Mouse (Mus musculus): ENCODE data around the gene Crygn. TPM values are rescaled to one million over a fixed set of nuclear protein-coding genes. Genes with fewer than 3 reads are reported as not detected.

Gene Crygn
- total and polyA plus RNA-seq, 3 experiments: not detected

GRCm38 (mm10) chr5:24797858-24798257, 40.0 kb upstream of the Crygn start:
- no peak for DNase-seq
- Histone ChIP-seq H3K4me3 (no peak overlapping the region), H3K79me2 (replicated peaks; ENCODE audit: control insufficient read depth, insufficient read depth, low read length) (no peaks in the 10 kb centered on the region), H3K9ac (ENCODE audit: low read depth, low read length) (no peak overlapping the region), H3K27ac (no peak overlapping the region), H3K36me3 (ENCODE audit: control insufficient read depth, insufficient read depth, low read length) (no peaks in the 10 kb centered on the region), H3K4me1 (ENCODE audit: control insufficient read depth, insufficient read depth, low read length) (no peaks in the 10 kb centered on the region), H3K27me3 (ENCODE audit: control insufficient read depth, insufficient read depth, low read length) (no peaks in the 10 kb centered on the region)
- no peak for TF ChIP-seq CTCF (IDR thresholded peaks at IDR 0.05)
- intact Hi-C loops (cut with DNase I): no loop called here
- WGBS: 50% methylated on average over 7 of the region's 7 CpGs

GRCm38 (mm10) chr5:24792961-24793360, 35.2 kb upstream of the Crygn start:
- H3K27ac ChIP-seq: no peak overlapping the region
- no peaks in the 10 kb centered on the region for H3K27me3 ChIP-seq (ENCODE audit: control insufficient read depth, insufficient read depth, low read length)
- no peaks in the 10 kb centered on the region for H3K4me1 ChIP-seq (ENCODE audit: control insufficient read depth, insufficient read depth, low read length)
- no peaks in the 10 kb centered on the region for H3K79me2 ChIP-seq (replicated peaks; ENCODE audit: control insufficient read depth, insufficient read depth, low read length)
- DNase-seq: no peak
- 70% methylated on average over 7 of the region's 7 CpGs for WGBS
- no peaks in the 10 kb centered on the region for H3K36me3 ChIP-seq (ENCODE audit: control insufficient read depth, insufficient read depth, low read length)
- no peak overlapping the region for H3K4me3 ChIP-seq
- no peak overlapping the region for H3K9ac ChIP-seq (ENCODE audit: low read depth, low read length)
- TF ChIP-seq POLR2A (IDR thresholded peaks at IDR 0.05; ENCODE audit: insufficient read depth, low read depth, low read length): no peak
- no peak for TF ChIP-seq CTCF (IDR thresholded peaks at IDR 0.05)
- no peak for TF ChIP-seq EP300 (IDR thresholded peaks at IDR 0.05; ENCODE audit: insufficient read depth, low read depth, low read length)
- intact Hi-C loops (cut with DNase I): no loop called here

- Histone ChIP-seq H3K36me3 (ENCODE audit: control insufficient read depth, insufficient read depth, low read length) (no peaks in the 10 kb centered on the region), H3K4me3 (no peak overlapping the region), H3K27ac (no peak overlapping the region), H3K9ac (ENCODE audit: low read depth, low read length) (no peak overlapping the region), H3K27me3 (ENCODE audit: control insufficient read depth, insufficient read depth, low read length) (no peaks in the 10 kb centered on the region), H3K4me1 (ENCODE audit: control insufficient read depth, insufficient read depth, low read length) (peaks cover 1% of the 10 kb centered on the region; the same call in 1 of the 2 replicates), H3K79me2 (replicated peaks; ENCODE audit: control insufficient read depth, insufficient read depth, low read length) (no peaks in the 10 kb centered on the region)
- WGBS: 86% methylated on average over 4 of the region's 4 CpGs
- intact Hi-C loops (cut with DNase I): no loop called here
- TF ChIP-seq CTCF (IDR thresholded peaks at IDR 0.05): no peak
- TF ChIP-seq EP300 (IDR thresholded peaks at IDR 0.05; ENCODE audit: insufficient read depth, low read depth, low read length): no peak
- TF ChIP-seq POLR2A (IDR thresholded peaks at IDR 0.05; ENCODE audit: insufficient read depth, low read depth, low read length): no peak
- DNase-seq: no peak
These were observed 25.1 kb upstream of the Crygn start for GRCm38 (mm10) chr5:24782957-24783356.

- no peak overlapping the region for H3K4me3 ChIP-seq
- H3K27me3 ChIP-seq (ENCODE audit: control insufficient read depth, insufficient read depth, low read length): no peaks in the 10 kb centered on the region
- no peak overlapping the region for H3K9ac ChIP-seq (ENCODE audit: low read depth, low read length)
- no peak for TF ChIP-seq POLR2A (IDR thresholded peaks at IDR 0.05; ENCODE audit: insufficient read depth, low read depth, low read length)
- TF ChIP-seq CTCF (IDR thresholded peaks at IDR 0.05): no peak
- no peak for TF ChIP-seq EP300 (IDR thresholded peaks at IDR 0.05; ENCODE audit: insufficient read depth, low read depth, low read length)
- H3K4me1 ChIP-seq (ENCODE audit: control insufficient read depth, insufficient read depth, low read length): peaks cover 1% of the 10 kb centered on the region; the same call in 1 of the 2 replicates
- no peaks in the 10 kb centered on the region for H3K79me2 ChIP-seq (replicated peaks; ENCODE audit: control insufficient read depth, insufficient read depth, low read length)
- no peak for DNase-seq
- WGBS: 22% methylated on average over 5 of the region's 5 CpGs
- intact Hi-C loops (cut with DNase I): loop anchor here (2.0 kb wide), 1 partner anchor 30 kb away; no protein-coding TSS in a partner anchor
- no peaks in the 10 kb centered on the region for H3K36me3 ChIP-seq (ENCODE audit: control insufficient read depth, insufficient read depth, low read length)
- H3K27ac ChIP-seq: no peak overlapping the region
These were observed 23.2 kb upstream of the Crygn start for GRCm38 (mm10) chr5:24781048-24781447.

GRCm38 (mm10) chr5:24779881-24780512, 22.2 kb upstream of the Crygn start:
- Histone ChIP-seq H3K79me2 (replicated peaks; ENCODE audit: control insufficient read depth, insufficient read depth, low read length) (no peaks in the 10 kb centered on the region), H3K27ac (no peak overlapping the region), H3K4me1 (ENCODE audit: control insufficient read depth, insufficient read depth, low read length) (peaks cover 1% of the 10 kb centered on the region; the same call in 1 of the 2 replicates), H3K9ac (ENCODE audit: low read depth, low read length) (no peak overlapping the region), H3K27me3 (ENCODE audit: control insufficient read depth, insufficient read depth, low read length) (no peaks in the 10 kb centered on the region), H3K36me3 (ENCODE audit: control insufficient read depth, insufficient read depth, low read length) (no peaks in the 10 kb centered on the region), H3K4me3 (no peak overlapping the region)
- DNase-seq: peak in 1 of 2 experiments; percentile 32
- no peak for TF ChIP-seq POLR2A (IDR thresholded peaks at IDR 0.05; ENCODE audit: insufficient read depth, low read depth, low read length)
- TF ChIP-seq CTCF (IDR thresholded peaks at IDR 0.05): peak; percentile 90
- no peak for TF ChIP-seq EP300 (IDR thresholded peaks at IDR 0.05; ENCODE audit: insufficient read depth, low read depth, low read length)
- 46% methylated on average over 15 of the region's 15 CpGs for whole genome bisulfite sequencing
- intact Hi-C loops (cut with DNase I): loop anchor here (1.0 to 2.0 kb wide), 2 partner anchors 29 to 106 kb away; no protein-coding TSS in a partner anchor

GRCm38 (mm10) chr5:24779321-24779720, 21.5 kb upstream of the Crygn start:
- H3K9ac ChIP-seq (ENCODE audit: low read depth, low read length): no peak overlapping the region
- H3K4me3 ChIP-seq: no peak overlapping the region
- H3K27ac ChIP-seq: no peak overlapping the region
- no peaks in the 10 kb centered on the region for H3K27me3 ChIP-seq (ENCODE audit: control insufficient read depth, insufficient read depth, low read length)
- TF ChIP-seq EP300 (IDR thresholded peaks at IDR 0.05; ENCODE audit: insufficient read depth, low read depth, low read length) (no peak), POLR2A (IDR thresholded peaks at IDR 0.05; ENCODE audit: insufficient read depth, low read depth, low read length) (no peak), CTCF (IDR thresholded peaks at IDR 0.05) (no peak)
- no peaks in the 10 kb centered on the region for H3K36me3 ChIP-seq (ENCODE audit: control insufficient read depth, insufficient read depth, low read length)
- intact Hi-C loops (cut with DNase I): no loop called here
- no peak for DNase-seq
- H3K79me2 ChIP-seq (replicated peaks; ENCODE audit: control insufficient read depth, insufficient read depth, low read length): no peaks in the 10 kb centered on the region
- peaks cover 1% of the 10 kb centered on the region; the same call in 1 of the 2 replicates for H3K4me1 ChIP-seq (ENCODE audit: control insufficient read depth, insufficient read depth, low read length)

All from heart, adult 2 months (tissue).